Mouse (Mus musculus) thymus, postnatal 4 days (tissue): Measurements from ENCODE around the gene Trim25.

Experiments
- DNase-seq: peaks from one replicate; pipeline ENCODE4 v3.0.0; 2021

Gene Trim25

GRCm38 (mm10) chr11:88995616-88996015, 3.6 kb upstream of the Trim25 start:
- no peak for DNase-seq

DNA sequence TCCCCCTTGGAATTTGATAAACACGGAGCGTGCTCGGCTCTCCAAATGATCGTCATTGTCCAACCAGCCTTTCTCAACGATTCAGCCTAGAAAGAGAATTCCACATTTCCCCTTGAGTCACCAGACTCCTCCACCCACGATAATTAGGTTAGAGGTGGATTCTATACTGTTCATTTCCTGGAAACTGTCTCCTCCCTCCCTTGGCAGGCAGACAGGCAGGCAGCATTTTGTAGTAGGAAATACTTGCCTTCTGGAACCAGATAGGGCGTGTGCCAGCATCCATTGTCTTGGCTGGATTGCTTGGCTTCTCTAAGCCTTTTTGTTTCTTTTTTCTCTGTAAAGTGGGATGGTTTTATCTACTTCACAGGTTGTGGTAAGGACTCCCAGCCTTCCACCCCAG, 2.7 kb upstream of the Trim25 start:
- DNase-seq, result no peak

GRCm38 (mm10) chr11:88997343-88997742, 1.8 kb upstream of the Trim25 start:
- peak; percentile 36 for DNase-seq

GRCm38 (mm10) chr11:88998406-88998805, 770 bp upstream of the Trim25 start:
- DNase-seq, result no peak

DNA sequence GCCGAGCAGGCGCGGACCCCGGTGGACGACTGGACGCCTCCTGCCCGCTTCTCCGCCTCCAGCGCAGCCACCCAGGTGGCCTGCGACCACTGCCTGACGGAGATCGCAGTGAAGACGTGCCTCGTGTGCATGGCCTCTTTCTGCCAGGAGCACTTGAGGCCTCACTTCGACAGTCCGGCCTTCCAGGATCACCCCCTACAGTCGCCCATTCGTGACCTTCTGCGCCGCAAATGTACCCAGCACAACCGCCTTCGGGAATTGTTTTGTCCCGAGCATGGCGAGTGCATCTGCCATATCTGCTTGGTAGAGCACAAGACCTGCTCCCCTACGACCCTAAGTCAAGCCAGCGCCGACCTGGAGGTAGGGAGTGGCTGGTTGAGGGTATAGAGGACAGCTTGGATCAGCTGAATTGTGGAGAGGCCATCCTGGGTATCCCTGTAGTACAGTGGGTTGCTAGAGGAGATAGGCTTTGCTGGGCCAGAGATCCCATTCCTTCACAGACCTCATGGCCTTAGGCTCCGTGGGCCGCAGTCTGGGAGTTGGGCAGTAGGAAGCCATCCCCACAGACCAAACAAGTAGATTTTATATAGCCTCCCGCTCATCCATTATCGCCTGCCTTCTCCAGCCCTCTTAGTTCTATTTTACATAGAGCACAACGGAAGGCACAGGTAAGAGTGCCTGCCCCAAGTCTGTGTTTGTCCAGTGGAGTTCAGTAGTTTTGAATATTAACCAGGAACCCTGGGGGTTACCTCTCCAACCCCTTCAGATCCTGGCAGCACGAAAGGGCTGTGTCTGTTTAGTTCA, 749 bp downstream of the Trim25 start:
- no peak for DNase-seq

- no peak for DNase-seq
These were observed 1.3 kb downstream of the Trim25 start for GRCm38 (mm10) chr11:89000527-89000819.

DNA sequence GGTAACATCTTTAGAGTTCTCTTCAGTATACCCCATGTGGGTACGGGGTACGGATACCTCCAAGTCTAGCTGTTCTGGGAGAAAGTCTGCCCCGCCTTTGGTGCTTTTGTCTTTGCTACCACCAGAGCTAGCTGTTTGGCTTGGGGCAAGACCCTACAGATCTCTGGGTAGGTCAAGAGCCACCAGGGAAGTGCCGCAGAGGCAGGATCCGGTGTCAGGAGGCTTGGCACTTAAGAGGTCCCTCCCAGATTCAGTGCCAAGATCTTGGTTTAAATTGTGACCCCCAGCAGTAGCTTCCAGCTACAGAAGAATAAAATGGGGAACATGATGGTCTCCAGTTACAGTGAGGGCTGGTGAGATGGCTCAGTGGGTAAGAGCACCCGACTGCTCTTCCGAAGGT, 2.4 kb downstream of the Trim25 start:
- no peak for DNase-seq

DNA sequence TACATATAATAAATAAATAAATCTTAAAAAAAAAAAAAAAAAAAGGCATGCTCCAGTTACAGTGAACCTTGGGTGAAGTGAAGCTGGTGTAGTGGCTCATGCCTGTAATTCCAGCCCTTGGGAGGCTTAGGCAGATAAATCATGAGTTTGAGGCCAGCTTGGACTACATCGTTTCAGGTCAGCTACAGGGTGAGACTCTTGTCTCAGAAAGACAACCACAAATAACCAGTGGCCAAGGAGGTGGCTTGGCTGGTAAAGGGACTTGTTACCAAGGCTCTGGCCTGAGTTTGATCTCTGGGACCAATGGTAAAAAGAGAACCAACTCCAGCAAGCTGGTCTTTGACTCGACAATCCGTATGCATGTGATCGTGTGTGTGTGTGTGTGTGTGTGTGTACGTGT, 2.9 kb downstream of the Trim25 start:
- no peak for DNase-seq

- no peak for DNase-seq
These were observed 3.4 kb downstream of the Trim25 start for GRCm38 (mm10) chr11:89002621-89003020.

DNA sequence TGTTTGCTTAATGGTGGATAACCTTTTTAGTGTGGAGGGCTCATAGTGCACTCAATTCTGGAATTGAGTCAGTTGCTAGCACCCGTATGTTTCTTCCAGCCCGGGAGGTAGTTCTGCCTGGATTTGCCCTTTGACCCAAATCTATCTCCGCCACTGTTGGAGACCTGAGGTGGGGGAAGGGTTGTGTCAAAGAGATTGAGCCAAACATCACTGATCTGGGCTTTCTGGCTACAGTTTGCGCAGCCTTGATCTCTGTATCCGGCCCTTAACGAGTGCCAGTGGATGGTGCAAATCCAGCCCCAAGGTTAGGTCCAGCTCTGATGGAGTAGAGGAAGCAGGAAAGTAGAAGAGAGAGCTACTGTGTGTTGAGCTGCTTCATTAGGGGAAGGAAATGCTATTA, 3.9 kb downstream of the Trim25 start:
- DNase-seq, result no peak

DNA sequence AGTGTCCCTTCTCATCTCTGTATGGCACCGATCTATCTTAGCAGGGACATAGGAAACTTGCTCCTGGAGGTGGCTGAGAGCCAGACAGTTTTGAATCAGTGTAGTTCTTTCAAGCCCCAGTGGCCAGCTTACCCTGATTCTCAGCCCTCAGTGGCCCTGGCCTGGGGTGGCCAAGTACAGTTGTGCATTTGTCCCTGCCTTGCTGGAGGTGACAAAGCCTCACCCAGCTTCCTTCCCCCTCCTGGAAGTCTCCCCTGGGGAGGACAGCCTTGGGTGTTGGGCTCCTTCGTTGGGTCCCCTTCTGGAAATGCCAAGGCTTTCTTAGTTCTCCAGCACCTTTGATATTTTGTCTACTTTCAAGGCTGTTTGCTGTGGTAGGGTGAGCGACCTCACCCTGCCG, 4.5 kb downstream of the Trim25 start:
- no peak for DNase-seq

DNA sequence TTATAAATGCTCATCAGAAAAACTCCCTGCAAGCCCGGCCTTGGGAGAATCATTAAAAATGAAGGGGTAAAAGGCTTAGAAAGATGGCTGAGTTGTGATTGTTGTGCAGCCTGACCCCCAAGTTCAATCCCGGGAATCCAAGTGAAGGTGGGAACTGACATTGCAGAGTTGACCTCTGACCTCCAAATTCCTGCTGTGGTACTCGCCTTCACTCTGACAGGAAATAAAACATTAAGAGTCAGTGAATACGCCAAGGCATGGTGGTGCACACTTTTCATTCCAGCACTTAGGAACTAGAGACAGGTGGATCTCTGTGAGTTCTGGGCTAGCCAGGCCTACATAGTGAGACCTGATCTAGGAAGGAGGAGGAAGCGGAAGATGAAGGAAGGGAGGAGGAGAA, 6.3 kb downstream of the Trim25 start:
- no peak for DNase-seq

DNA sequence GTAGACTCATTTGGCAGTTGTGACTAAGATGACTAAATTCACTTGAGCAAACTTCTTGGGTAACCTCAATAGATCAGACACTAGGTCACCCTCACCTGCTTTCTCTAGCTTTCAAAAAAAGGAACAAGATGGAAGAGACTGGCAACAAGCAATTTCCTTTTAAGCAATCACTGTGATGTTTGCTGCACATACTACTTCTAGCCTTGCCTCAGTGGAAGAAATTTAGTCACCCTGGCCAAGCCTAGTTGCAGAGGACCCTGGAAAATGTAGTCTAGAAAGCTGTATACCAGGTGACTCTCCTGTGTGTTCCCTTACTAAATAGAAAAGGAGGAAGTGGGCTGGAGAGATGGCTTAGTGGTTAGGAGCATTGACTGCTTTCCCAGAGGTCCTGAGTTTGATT, 7.2 kb downstream of the Trim25 start:
- DNase-seq, result no peak

DNA sequence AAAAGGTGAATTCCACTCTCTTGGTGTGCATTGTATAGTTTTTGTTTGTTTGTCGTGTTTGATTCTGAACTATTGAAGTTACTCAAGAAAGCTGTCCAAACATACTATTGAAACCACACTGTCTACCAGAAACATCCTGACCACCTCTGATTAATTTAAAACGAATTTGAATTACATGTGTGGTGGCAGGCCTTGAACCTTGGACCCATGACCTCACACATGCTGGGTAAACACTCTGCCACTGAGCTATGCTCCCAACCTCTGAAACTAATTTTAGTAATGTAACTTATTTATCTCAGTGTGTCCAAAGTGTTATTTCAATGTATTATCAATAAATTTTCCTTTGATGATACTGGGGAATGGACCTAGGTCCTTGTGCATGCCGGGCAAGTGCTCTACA, 8.4 kb downstream of the Trim25 start:
- no peak for DNase-seq

DNA sequence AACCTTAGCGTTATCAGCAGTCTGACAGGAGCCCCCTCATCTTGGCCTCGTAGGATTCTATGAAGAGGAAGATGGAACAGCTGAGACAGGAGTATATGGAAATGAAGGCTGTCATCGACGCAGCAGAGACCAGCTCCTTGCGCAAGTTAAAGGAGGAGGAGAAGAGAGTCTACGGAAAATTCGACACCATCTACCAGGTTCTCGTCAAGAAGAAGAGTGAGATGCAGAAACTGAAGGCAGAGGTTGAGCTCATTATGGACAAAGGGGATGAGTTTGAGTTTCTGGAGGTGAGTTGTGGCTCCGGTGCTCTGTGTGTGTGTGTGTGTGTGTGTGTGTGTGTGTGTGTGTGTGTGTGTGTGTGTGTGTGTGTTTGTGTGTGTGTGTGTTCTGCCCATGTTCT, 9.9 kb downstream of the Trim25 start:
- DNase-seq, result no peak

- no peak for DNase-seq
These were observed 10.3 kb downstream of the Trim25 start for GRCm38 (mm10) chr11:89009496-89009895.

DNA sequence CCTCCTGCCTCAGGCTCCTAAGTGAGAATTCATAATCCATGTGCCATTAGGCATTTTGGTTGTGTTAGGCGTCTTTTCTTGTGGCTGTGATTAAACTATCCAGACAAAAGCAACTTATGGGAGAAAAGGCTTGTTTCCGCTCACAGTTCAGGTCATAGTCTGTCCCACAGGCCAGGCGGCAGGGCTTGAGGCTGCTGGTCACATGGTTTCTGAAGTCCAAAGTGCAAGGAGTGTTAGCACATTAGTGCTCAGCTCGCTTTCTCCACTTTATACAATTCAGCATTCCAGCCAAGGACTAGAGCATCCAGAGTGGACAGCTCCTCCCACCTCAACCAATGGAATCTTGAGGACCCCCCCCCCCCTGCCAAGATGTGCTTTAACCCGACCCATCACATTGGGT, 13.1 kb downstream of the Trim25 start:
- DNase-seq, result no peak

- no peak for DNase-seq
These were observed 18.5 kb downstream of the Trim25 start for GRCm38 (mm10) chr11:89017514-89018182.

DNA sequence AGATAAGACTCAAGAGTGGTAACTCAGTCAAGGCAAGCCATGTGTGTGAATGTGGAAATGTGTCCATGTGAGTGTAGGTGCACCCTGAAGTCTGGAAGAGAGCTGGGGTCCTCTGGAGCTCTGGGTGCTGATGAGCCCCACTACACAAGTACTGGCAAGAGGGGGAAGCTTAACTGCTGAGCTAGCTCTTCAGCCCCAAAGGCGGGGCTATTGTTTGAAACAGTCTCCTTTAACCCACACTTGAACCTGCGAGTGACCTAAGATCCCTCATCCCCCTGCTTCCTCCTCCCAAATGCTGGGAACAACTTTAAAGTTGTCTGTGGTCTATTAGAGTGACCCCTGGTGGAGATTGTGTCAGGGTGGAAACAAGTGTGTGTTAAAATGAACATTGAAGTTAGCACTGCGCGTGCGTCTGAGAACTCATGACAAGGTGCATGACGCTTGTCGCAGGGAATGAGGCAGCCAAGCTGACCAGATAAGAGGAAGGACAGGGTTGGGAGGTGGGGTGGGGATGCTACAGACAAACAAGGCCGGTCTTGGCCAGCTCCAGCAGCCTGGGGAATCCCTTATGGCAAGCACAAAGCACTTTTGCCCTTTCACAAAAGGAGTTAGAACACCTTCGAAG, 21.6 kb downstream of the Trim25 start:
- DNase-seq, result no peak

- DNase-seq, result no peak
These were observed 22.5 kb downstream of the Trim25 start for GRCm38 (mm10) chr11:89021687-89022086.

DNA sequence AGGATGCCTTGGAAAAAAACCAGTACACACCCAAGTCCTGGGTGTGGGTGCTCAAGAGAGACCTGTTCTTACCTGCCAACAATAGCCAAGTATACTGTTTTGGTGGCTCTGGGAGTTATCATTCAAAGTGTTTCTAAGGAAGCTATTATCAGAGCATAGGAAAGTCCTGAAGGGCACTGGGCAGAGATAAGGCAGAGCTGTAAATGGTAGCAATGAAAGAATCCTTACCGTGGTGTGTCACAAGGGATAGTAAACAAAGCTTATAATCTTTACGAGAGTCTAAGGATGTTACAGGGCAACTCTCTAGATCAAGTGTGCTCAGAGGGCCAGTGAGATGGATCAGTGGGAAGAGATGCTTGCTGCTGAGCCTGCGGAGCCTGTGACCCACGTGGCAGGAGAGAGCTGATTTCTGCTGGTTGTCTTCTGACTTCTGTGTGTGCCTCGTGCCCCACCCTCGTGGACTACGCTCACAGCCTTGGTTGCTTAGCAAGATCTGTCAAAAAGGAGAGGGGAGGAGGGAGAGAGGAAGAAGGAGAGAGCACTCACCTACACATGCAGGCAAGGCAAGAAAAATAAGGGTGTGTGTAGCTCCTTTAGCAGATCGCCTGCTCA, 23.1 kb downstream of the Trim25 start:
- DNase-seq, result no peak

GRCm38 (mm10) chr11:89023477-89023876, 24.3 kb downstream of the Trim25 start:
- no peak for DNase-seq

- peak; percentile 64 for DNase-seq
These were observed 25.2 kb downstream of the Trim25 start for GRCm38 (mm10) chr11:89024181-89024881.
